Mouse (Mus musculus): Measurements from ENCODE around the gene Gatad1. TPM values are rescaled to one million over a fixed set of nuclear protein-coding genes. Genes with fewer than 3 reads are reported as not detected.

Gene Gatad1
- polyA plus RNA-seq (2012; rRNA removed), result 35.7 and 42.9 TPM in 2 replicates

GRCm38 (mm10) chr5:3657085-3657484 lies at the start of gene Gatad1:
Gene Gatad1, minus strand, starts transcription at chr5:3657185.

GRCm38 (mm10) chr5:3650881-3651280 lies 6.1 kb downstream of the Gatad1 start, which contains the start of gene Tmbim7:
Gene Tmbim7, plus strand, starts transcription at chr5:3651181.

GRCm38 (mm10) chr5:3596399-3596766 lies 60.6 kb downstream of the Gatad1 start, which contains the start of gene Rbm48:
Gene Rbm48, minus strand, starts transcription at chr5:3596585.

GRCm38 (mm10) chr5:3595693-3596398 lies 61.1 kb downstream of the Gatad1 start, which contains the start of gene Pex1:
Gene Pex1, plus strand, starts transcription at chr5:3596066.

Other genes starting within 250 kb of the Gatad1 start
- 2.8 and 3.4 TPM in 2 replicates for gene Fam133b, start 113.4 kb downstream of the Gatad1 start, polyA plus RNA-seq (2012; rRNA removed)
- gene 1700109H08Rik, start 85.6 kb downstream of the Gatad1 start, polyA plus RNA-seq (2012; rRNA removed), result 0.57 and 0.78 TPM in 2 replicates
- gene Pex1, start 61.1 kb downstream of the Gatad1 start, polyA plus RNA-seq (2012; rRNA removed), result 3.9 and 4.5 TPM in 2 replicates
- 2.4 and 2.9 TPM in 2 replicates for gene Rbm48, start 60.6 kb downstream of the Gatad1 start, polyA plus RNA-seq (2012; rRNA removed)
- gene Tmbim7, start 6.0 kb downstream of the Gatad1 start, polyA plus RNA-seq (2012; rRNA removed), result not detected in 2 replicates
- gene Ankib1, start 145.7 kb upstream of the Gatad1 start, polyA plus RNA-seq (2012; rRNA removed), result 8.2 and 9.4 TPM in 2 replicates
- 3.2 and 3.5 TPM in 2 replicates for gene Krit1, start 146.0 kb upstream of the Gatad1 start, polyA plus RNA-seq (2012; rRNA removed)
- gene Lrrd1, start 188.0 kb upstream of the Gatad1 start, polyA plus RNA-seq (2012; rRNA removed), result 0.06 and 0.21 TPM in 2 replicates
- 1.2 TPM in 2 replicates for gene Mterf1a, start 236.7 kb upstream of the Gatad1 start, polyA plus RNA-seq (2012; rRNA removed)

All from colon, adult 2 months (tissue).